Mouse (Mus musculus): Measurements from ENCODE around the gene Dock2. TPM values are rescaled to one million over a fixed set of nuclear protein-coding genes. Genes with fewer than 3 reads are reported as not detected.

Dock2 gene
- polyA plus RNA-seq, 1 experiment, result 48.9 TPM

DNA sequence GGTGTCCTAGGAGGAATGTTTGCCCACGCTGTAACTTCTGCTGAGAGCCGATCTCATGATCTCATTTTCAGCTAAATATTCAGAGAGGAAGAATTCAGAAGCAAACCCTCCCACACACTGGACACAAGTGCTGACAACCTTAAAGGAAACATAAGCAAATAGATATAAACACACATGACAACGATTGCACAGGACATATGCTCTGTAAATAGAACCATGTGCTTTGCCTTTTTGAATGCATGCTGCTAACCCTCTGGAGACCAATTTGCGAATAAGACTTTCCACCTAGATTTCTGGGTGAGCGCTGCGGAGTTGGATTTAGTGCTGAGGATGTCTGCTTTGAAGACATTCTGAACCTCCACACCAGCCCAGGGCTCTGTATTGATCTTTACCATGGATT, 79.8 kb downstream of the Dock2 start:
- Histone ChIP-seq H3K27me3 (ENCODE audit: control insufficient read depth, insufficient read depth, low read length) (no peaks in the 10 kb centered on the region), H3K4me1 (replicated peaks; ENCODE audit: control insufficient read depth, insufficient read depth, low read length) (no peaks in the 10 kb centered on the region), H3K27ac (ENCODE audit: control insufficient read depth, insufficient read depth, low read length) (no peak overlapping the region), H3K4me3 (ENCODE audit: control insufficient read depth, insufficient read depth, low read length) (no peak overlapping the region), H3K36me3 (ENCODE audit: control insufficient read depth, insufficient read depth, low read length) (peaks cover 61% of the 10 kb centered on the region)
- DNase-seq, result no peak
- no peak for TF ChIP-seq POLR2A (IDR thresholded peaks at IDR 0.05; ENCODE audit: control insufficient read depth, extremely low read depth, insufficient read depth, low read length, poor library complexity)
- no peak for TF ChIP-seq CTCF (IDR thresholded peaks at IDR 0.05; ENCODE audit: borderline replicate concordance, control insufficient read depth, extremely low read depth, insufficient read depth, low read length, poor library complexity)
- 96% methylated on average over 6 of the region's 6 CpGs for WGBS

GRCm38 (mm10) chr11:34681790-34682189, 101.9 kb downstream of the Dock2 start:
- DNase-seq, result no peak
- H3K36me3 ChIP-seq (ENCODE audit: control insufficient read depth, insufficient read depth, low read length), result peaks cover 26% of the 10 kb centered on the region
- no peaks in the 10 kb centered on the region for H3K27me3 ChIP-seq (ENCODE audit: control insufficient read depth, insufficient read depth, low read length)
- no peaks in the 10 kb centered on the region for H3K4me1 ChIP-seq (replicated peaks; ENCODE audit: control insufficient read depth, insufficient read depth, low read length)
- TF ChIP-seq POLR2A (IDR thresholded peaks at IDR 0.05; ENCODE audit: control insufficient read depth, extremely low read depth, insufficient read depth, low read length, poor library complexity) (no peak), CTCF (IDR thresholded peaks at IDR 0.05; ENCODE audit: borderline replicate concordance, control insufficient read depth, extremely low read depth, insufficient read depth, low read length, poor library complexity) (no peak)
- WGBS, result 55% methylated on average over 8 of the region's 8 CpGs
- H3K27ac ChIP-seq (ENCODE audit: control insufficient read depth, insufficient read depth, low read length), result no peak overlapping the region
- H3K4me3 ChIP-seq (ENCODE audit: control insufficient read depth, insufficient read depth, low read length), result no peak overlapping the region

GRCm38 (mm10) chr11:34544631-34545030, 239.1 kb downstream of the Dock2 start:
- Histone ChIP-seq H3K27me3 (ENCODE audit: control insufficient read depth, insufficient read depth, low read length) (no peaks in the 10 kb centered on the region), H3K4me1 (replicated peaks; ENCODE audit: control insufficient read depth, insufficient read depth, low read length) (no peaks in the 10 kb centered on the region), H3K4me3 (ENCODE audit: control insufficient read depth, insufficient read depth, low read length) (no peak overlapping the region), H3K36me3 (ENCODE audit: control insufficient read depth, insufficient read depth, low read length) (peaks cover 14% of the 10 kb centered on the region), H3K27ac (ENCODE audit: control insufficient read depth, insufficient read depth, low read length) (no peak overlapping the region)
- no peak for DNase-seq
- TF ChIP-seq POLR2A (IDR thresholded peaks at IDR 0.05; ENCODE audit: control insufficient read depth, extremely low read depth, insufficient read depth, low read length, poor library complexity) (no peak), CTCF (IDR thresholded peaks at IDR 0.05; ENCODE audit: borderline replicate concordance, control insufficient read depth, extremely low read depth, insufficient read depth, low read length, poor library complexity) (no peak)
- 72% methylated on average over 7 of the region's 7 CpGs for WGBS

DNA sequence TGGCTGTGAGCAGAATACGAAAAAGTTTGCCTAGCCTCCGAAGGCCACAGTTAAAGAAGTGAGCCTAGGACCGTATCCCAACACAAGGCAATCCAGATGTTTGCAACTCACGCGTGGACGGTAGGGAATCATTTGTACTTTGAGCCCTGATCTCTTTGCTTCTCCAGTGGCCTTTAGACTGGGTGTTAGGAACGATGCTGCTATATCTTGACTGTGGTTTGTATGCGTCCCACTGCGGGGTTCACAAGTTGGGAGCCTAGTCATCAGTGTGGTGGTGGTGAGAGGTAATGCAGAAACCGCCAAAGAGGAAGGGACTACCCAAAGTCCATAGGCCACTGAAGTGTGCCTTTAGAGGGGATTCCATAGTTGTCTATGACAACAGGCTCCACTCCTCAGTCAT, 251.6 kb downstream of the Dock2 start:
- 96% methylated on average over 10 of the region's 10 CpGs for WGBS

GRCm38 (mm10) chr11:34530971-34531370, 252.7 kb downstream of the Dock2 start:
- Histone ChIP-seq H3K4me3 (ENCODE audit: control insufficient read depth, insufficient read depth, low read length) (no peak overlapping the region), H3K27me3 (ENCODE audit: control insufficient read depth, insufficient read depth, low read length) (no peaks in the 10 kb centered on the region), H3K4me1 (replicated peaks; ENCODE audit: control insufficient read depth, insufficient read depth, low read length) (no peaks in the 10 kb centered on the region), H3K36me3 (ENCODE audit: control insufficient read depth, insufficient read depth, low read length) (no peaks in the 10 kb centered on the region; the same call in 1 of the 2 replicates), H3K27ac (ENCODE audit: control insufficient read depth, insufficient read depth, low read length) (no peak overlapping the region)
- 100% methylated on average over 3 of the region's 3 CpGs for WGBS
- TF ChIP-seq POLR2A (IDR thresholded peaks at IDR 0.05; ENCODE audit: control insufficient read depth, extremely low read depth, insufficient read depth, low read length, poor library complexity) (no peak), CTCF (IDR thresholded peaks at IDR 0.05; ENCODE audit: borderline replicate concordance, control insufficient read depth, extremely low read depth, insufficient read depth, low read length, poor library complexity) (no peak)
- no peak for DNase-seq

More for the DNA sequence above, 251.6 kb downstream of the Dock2 start:
- no peaks in the 10 kb centered on the region for H3K4me1 ChIP-seq (replicated peaks; ENCODE audit: control insufficient read depth, insufficient read depth, low read length)
- TF ChIP-seq POLR2A (IDR thresholded peaks at IDR 0.05; ENCODE audit: control insufficient read depth, extremely low read depth, insufficient read depth, low read length, poor library complexity), result no peak
- TF ChIP-seq CTCF (IDR thresholded peaks at IDR 0.05; ENCODE audit: borderline replicate concordance, control insufficient read depth, extremely low read depth, insufficient read depth, low read length, poor library complexity), result no peak
- no peaks in the 10 kb centered on the region for H3K27me3 ChIP-seq (ENCODE audit: control insufficient read depth, insufficient read depth, low read length)
- H3K27ac ChIP-seq (ENCODE audit: control insufficient read depth, insufficient read depth, low read length), result no peak overlapping the region
- DNase-seq, result no peak
- H3K4me3 ChIP-seq (ENCODE audit: control insufficient read depth, insufficient read depth, low read length), result no peak overlapping the region
- H3K36me3 ChIP-seq (ENCODE audit: control insufficient read depth, insufficient read depth, low read length), result no peaks in the 10 kb centered on the region; the same call in 1 of the 2 replicates

DNA sequence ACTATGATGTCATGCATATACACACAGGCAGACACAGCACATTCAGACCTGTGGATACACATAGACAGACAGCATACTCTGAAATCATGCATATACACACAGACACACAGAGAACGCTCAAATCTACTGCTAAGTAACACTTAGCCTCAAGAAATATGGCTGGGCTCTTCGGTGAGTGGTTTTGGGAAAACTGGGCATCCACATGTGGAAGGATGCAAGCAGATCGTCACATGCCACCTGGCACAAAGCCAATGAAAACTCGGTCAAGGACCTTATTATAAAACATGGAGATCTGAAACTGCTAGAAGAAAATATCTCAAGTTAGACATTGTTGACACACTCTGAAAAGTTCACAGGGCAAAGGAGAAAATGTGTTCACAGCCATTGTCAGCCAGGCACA, 255.7 kb downstream of the Dock2 start:
- no peak overlapping the region for H3K27ac ChIP-seq (ENCODE audit: control insufficient read depth, insufficient read depth, low read length)
- 96% methylated on average over 4 of the region's 4 CpGs for WGBS
- no peak for TF ChIP-seq CTCF (IDR thresholded peaks at IDR 0.05; ENCODE audit: borderline replicate concordance, control insufficient read depth, extremely low read depth, insufficient read depth, low read length, poor library complexity)
- TF ChIP-seq POLR2A (IDR thresholded peaks at IDR 0.05; ENCODE audit: control insufficient read depth, extremely low read depth, insufficient read depth, low read length, poor library complexity), result no peak
- no peak overlapping the region for H3K4me3 ChIP-seq (ENCODE audit: control insufficient read depth, insufficient read depth, low read length)
- DNase-seq, result no peak
- no peaks in the 10 kb centered on the region for H3K4me1 ChIP-seq (replicated peaks; ENCODE audit: control insufficient read depth, insufficient read depth, low read length)
- no peaks in the 10 kb centered on the region for H3K36me3 ChIP-seq (ENCODE audit: control insufficient read depth, insufficient read depth, low read length)
- no peaks in the 10 kb centered on the region for H3K27me3 ChIP-seq (ENCODE audit: control insufficient read depth, insufficient read depth, low read length)

GRCm38 (mm10) chr11:34527238-34527637, 256.5 kb downstream of the Dock2 start:
- WGBS, result 98% methylated on average over 5 of the region's 5 CpGs
- no peak overlapping the region for H3K4me3 ChIP-seq (ENCODE audit: control insufficient read depth, insufficient read depth, low read length)
- TF ChIP-seq POLR2A (IDR thresholded peaks at IDR 0.05; ENCODE audit: control insufficient read depth, extremely low read depth, insufficient read depth, low read length, poor library complexity), result no peak
- H3K27me3 ChIP-seq (ENCODE audit: control insufficient read depth, insufficient read depth, low read length), result no peaks in the 10 kb centered on the region
- no peaks in the 10 kb centered on the region for H3K36me3 ChIP-seq (ENCODE audit: control insufficient read depth, insufficient read depth, low read length)
- no peak overlapping the region for H3K27ac ChIP-seq (ENCODE audit: control insufficient read depth, insufficient read depth, low read length)
- no peaks in the 10 kb centered on the region for H3K4me1 ChIP-seq (replicated peaks; ENCODE audit: control insufficient read depth, insufficient read depth, low read length)
- DNase-seq, result no peak
